Mouse (Mus musculus): Measurements from ENCODE around the gene Surf1. TPM values are rescaled to one million over a fixed set of nuclear protein-coding genes. Genes with fewer than 3 reads are reported as not detected.
"Not testable (repeated sequence)": the region's sequence is repeated elsewhere in the genome, so short reads cannot be mapped to it uniquely, and the experiment has no call there.

Gene Surf1
- polyA plus RNA-seq, 1 experiment, result 23.2 TPM

- H3K27ac ChIP-seq (ENCODE audit: control insufficient read depth, insufficient read depth, low read depth, low read length), result peak overlapping the region; percentile 76
- H3K4me3 ChIP-seq (ENCODE audit: control insufficient read depth, low read depth, low read length), result peak overlapping the region; percentile 99
- H3K4me1 ChIP-seq (ENCODE audit: control insufficient read depth, insufficient read depth, low read length), result peaks cover 4% of the 10 kb centered on the region
- TF ChIP-seq CTCF (IDR thresholded peaks at IDR 0.05; ENCODE audit: control insufficient read depth, insufficient read depth, insufficient replicate concordance, low read depth, low read length) (no peak), POLR2A (IDR thresholded peaks at IDR 0.05; ENCODE audit: control insufficient read depth, low read depth, low read length) (no peak)
- no peaks in the 10 kb centered on the region for H3K27me3 ChIP-seq (ENCODE audit: control insufficient read depth, insufficient read depth, low read length)
- peaks cover 3% of the 10 kb centered on the region for H3K36me3 ChIP-seq (ENCODE audit: control insufficient read depth, insufficient read depth, low read length)
Observed at GRCm38 (mm10) chr2:26903311-26903710, 13.0 kb downstream of the Surf1 start.

GRCm38 (mm10) chr2:26902467-26903220 is 13.7 kb downstream of the Surf1 start, which contains the start of gene Surf6:
Gene Surf6 (minus strand): TSS chr2:26902879.
- Histone ChIP-seq H3K27me3 (ENCODE audit: control insufficient read depth, insufficient read depth, low read length) (no peaks in the 10 kb centered on the region), H3K36me3 (ENCODE audit: control insufficient read depth, insufficient read depth, low read length) (peaks cover 3% of the 10 kb centered on the region), H3K4me3 (ENCODE audit: control insufficient read depth, low read depth, low read length) (peak within 1 kb of the TSS; percentile 99), H3K27ac (ENCODE audit: control insufficient read depth, insufficient read depth, low read depth, low read length) (peak within 1 kb of the TSS; percentile 76), H3K4me1 (ENCODE audit: control insufficient read depth, insufficient read depth, low read length) (peaks cover 4% of the 10 kb centered on the region)
- TF ChIP-seq POLR2A (IDR thresholded peaks at IDR 0.05; ENCODE audit: control insufficient read depth, low read depth, low read length), result peak; percentile 82
- TF ChIP-seq CTCF (IDR thresholded peaks at IDR 0.05; ENCODE audit: control insufficient read depth, insufficient read depth, insufficient replicate concordance, low read depth, low read length), result no peak

- Histone ChIP-seq H3K36me3 (ENCODE audit: control insufficient read depth, insufficient read depth, low read length) (peaks cover 3% of the 10 kb centered on the region), H3K27ac (ENCODE audit: control insufficient read depth, insufficient read depth, low read depth, low read length) (peak overlapping the region; percentile 73; the same call in 1 of the 2 replicates), H3K4me1 (ENCODE audit: control insufficient read depth, insufficient read depth, low read length) (peaks cover 4% of the 10 kb centered on the region), H3K4me3 (ENCODE audit: control insufficient read depth, low read depth, low read length) (peak overlapping the region; percentile 99), H3K27me3 (ENCODE audit: control insufficient read depth, insufficient read depth, low read length) (no peaks in the 10 kb centered on the region)
- TF ChIP-seq CTCF (IDR thresholded peaks at IDR 0.05; ENCODE audit: control insufficient read depth, insufficient read depth, insufficient replicate concordance, low read depth, low read length) (no peak), POLR2A (IDR thresholded peaks at IDR 0.05; ENCODE audit: control insufficient read depth, low read depth, low read length) (no peak)
Observed at GRCm38 (mm10) chr2:26901834-26902400, 14.4 kb downstream of the Surf1 start.

- peaks cover 4% of the 10 kb centered on the region for H3K4me1 ChIP-seq (ENCODE audit: control insufficient read depth, insufficient read depth, low read length)
- no peak overlapping the region for H3K27ac ChIP-seq (ENCODE audit: control insufficient read depth, insufficient read depth, low read depth, low read length)
- H3K4me3 ChIP-seq (ENCODE audit: control insufficient read depth, low read depth, low read length), result no peak overlapping the region
- peaks cover 3% of the 10 kb centered on the region for H3K36me3 ChIP-seq (ENCODE audit: control insufficient read depth, insufficient read depth, low read length)
- H3K27me3 ChIP-seq (ENCODE audit: control insufficient read depth, insufficient read depth, low read length), result no peaks in the 10 kb centered on the region
- TF ChIP-seq POLR2A (IDR thresholded peaks at IDR 0.05; ENCODE audit: control insufficient read depth, low read depth, low read length), result no peak
- no peak for TF ChIP-seq CTCF (IDR thresholded peaks at IDR 0.05; ENCODE audit: control insufficient read depth, insufficient read depth, insufficient replicate concordance, low read depth, low read length)
Observed at GRCm38 (mm10) chr2:26900731-26901130, 15.6 kb downstream of the Surf1 start.

- no peak for TF ChIP-seq CTCF (IDR thresholded peaks at IDR 0.05; ENCODE audit: control insufficient read depth, insufficient read depth, insufficient replicate concordance, low read depth, low read length)
- peaks cover 3% of the 10 kb centered on the region for H3K36me3 ChIP-seq (ENCODE audit: control insufficient read depth, insufficient read depth, low read length)
- H3K27ac ChIP-seq (ENCODE audit: control insufficient read depth, insufficient read depth, low read depth, low read length), result no peak overlapping the region
- no peaks in the 10 kb centered on the region for H3K27me3 ChIP-seq (ENCODE audit: control insufficient read depth, insufficient read depth, low read length)
- H3K4me3 ChIP-seq (ENCODE audit: control insufficient read depth, low read depth, low read length), result no peak overlapping the region
- no peaks in the 10 kb centered on the region for H3K4me1 ChIP-seq (ENCODE audit: control insufficient read depth, insufficient read depth, low read length)
Observed at GRCm38 (mm10) chr2:26895898-26896297, 20.4 kb downstream of the Surf1 start.

- H3K4me1 ChIP-seq (ENCODE audit: control insufficient read depth, insufficient read depth, low read length); H3K27me3 ChIP-seq (ENCODE audit: control insufficient read depth, insufficient read depth, low read length); H3K27ac ChIP-seq (ENCODE audit: control insufficient read depth, insufficient read depth, low read depth, low read length); H3K36me3 ChIP-seq (ENCODE audit: control insufficient read depth, insufficient read depth, low read length); H3K4me3 ChIP-seq (ENCODE audit: control insufficient read depth, low read depth, low read length): not testable (repeated sequence)
Observed at GRCm38 (mm10) chr2:26886170-26886569, 30.2 kb downstream of the Surf1 start.

- not testable (repeated sequence) for H3K4me1 ChIP-seq (ENCODE audit: control insufficient read depth, insufficient read depth, low read length); H3K4me3 ChIP-seq (ENCODE audit: control insufficient read depth, low read depth, low read length); H3K36me3 ChIP-seq (ENCODE audit: control insufficient read depth, insufficient read depth, low read length); H3K27ac ChIP-seq (ENCODE audit: control insufficient read depth, insufficient read depth, low read depth, low read length); H3K27me3 ChIP-seq (ENCODE audit: control insufficient read depth, insufficient read depth, low read length)
Observed at GRCm38 (mm10) chr2:26885541-26885940, 30.8 kb downstream of the Surf1 start.

GRCm38 (mm10) chr2:26878571-26878970 is 37.8 kb downstream of the Surf1 start:
- no peak overlapping the region for H3K27ac ChIP-seq (ENCODE audit: control insufficient read depth, insufficient read depth, low read depth, low read length)
- no peak for TF ChIP-seq POLR2A (IDR thresholded peaks at IDR 0.05; ENCODE audit: control insufficient read depth, low read depth, low read length)
- no peak for TF ChIP-seq CTCF (IDR thresholded peaks at IDR 0.05; ENCODE audit: control insufficient read depth, insufficient read depth, insufficient replicate concordance, low read depth, low read length)
- no peak overlapping the region for H3K4me3 ChIP-seq (ENCODE audit: control insufficient read depth, low read depth, low read length)
- no peaks in the 10 kb centered on the region for H3K36me3 ChIP-seq (ENCODE audit: control insufficient read depth, insufficient read depth, low read length)
- H3K27me3 ChIP-seq (ENCODE audit: control insufficient read depth, insufficient read depth, low read length), result no peaks in the 10 kb centered on the region
- H3K4me1 ChIP-seq (ENCODE audit: control insufficient read depth, insufficient read depth, low read length), result no peaks in the 10 kb centered on the region
